Mouse (Mus musculus): ENCODE measurements around the gene Nisch.

DNA sequence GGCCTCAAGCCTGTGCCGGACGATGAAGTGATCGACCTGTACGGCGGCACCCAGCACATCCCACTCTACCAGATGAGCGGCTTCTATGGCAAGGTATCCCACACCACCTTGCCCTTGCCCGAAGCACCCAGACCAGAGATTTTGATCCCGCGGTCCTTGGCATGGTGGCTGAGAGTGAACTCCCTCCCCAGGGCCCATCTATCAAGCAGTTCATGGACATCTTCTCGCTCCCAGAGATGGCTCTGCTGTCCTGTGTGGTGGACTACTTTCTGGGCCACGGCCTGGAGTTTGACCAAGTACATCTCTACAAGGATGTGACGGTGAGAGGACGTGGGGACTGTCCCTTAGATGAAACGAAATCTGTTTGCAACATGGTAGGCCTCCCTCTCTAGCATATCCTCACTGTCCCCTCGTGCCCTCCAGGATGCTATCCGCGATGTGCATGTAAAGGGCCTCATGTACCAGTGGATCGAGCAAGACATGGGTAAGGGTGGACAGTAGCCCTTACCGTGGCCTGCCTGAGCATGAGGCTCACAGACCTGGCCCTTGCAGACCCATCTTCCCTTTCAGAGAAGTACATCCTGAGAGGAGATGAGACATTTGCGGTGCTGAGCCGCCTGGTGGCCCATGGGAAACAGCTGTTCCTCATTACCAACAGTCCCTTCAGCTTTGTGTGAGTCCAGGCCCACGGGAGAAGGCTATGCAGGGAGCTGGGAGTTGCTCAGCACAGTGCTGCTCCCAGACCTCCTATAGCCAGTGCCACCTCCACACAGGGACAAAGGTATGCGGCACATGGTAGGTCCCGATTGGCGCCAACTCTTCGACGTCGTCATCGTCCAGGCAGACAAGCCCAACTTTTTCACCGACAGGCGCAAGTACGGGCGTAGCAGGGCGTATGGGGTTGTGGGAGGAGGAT lies 81.0 kb downstream of the Nisch start:
- TF ChIP-seq POLR2A (IDR thresholded peaks at IDR 0.05; ENCODE audit: extremely low read depth, insufficient read depth, low read length) (no peak), CTCF (IDR thresholded peaks at IDR 0.05; ENCODE audit: low read depth, low read length) (no peak)

Data from liver, adult 2 months (tissue).